Mouse (Mus musculus) kidney, embryonic 14.5 days (tissue): ENCODE results near the gene Srrm4. TPM values are rescaled to one million over a fixed set of nuclear protein-coding genes. Genes with fewer than 3 reads are reported as not detected.
A peak's percentile ranks its signal among the peaks of the same experiment; 100 is the strongest.

ENCODE experiments used
- ATAC-seq: fragments of 200-750 bp; cut with Nextera tagmentation; 2 replicates; pipeline ENCODE4 v1.8.0; 2017; ENCODE audit warnings: moderate number of reproducible peaks, mild to moderate bottlenecking, moderate TSS enrichment, moderate library complexity; ENCODE audit not compliant: low FRiP score, low TSS enrichment
- H3K27ac ChIP-seq: fragments of 300-500 bp; sonication (generic); 2 replicates; pipeline ENCODE4 v1.5.1; 2014; ENCODE audit warnings: low read depth, mild to moderate bottlenecking, low read length, moderate library complexity, mixed read lengths
- H3K27me3 ChIP-seq: fragments of 300-500 bp; sonication (generic); 2 replicates; pipeline ENCODE4 v1.6.1; 2014; ENCODE audit warnings: mild to moderate bottlenecking, low read length; ENCODE audit not compliant: control insufficient read depth, insufficient read depth
- H3K36me3 ChIP-seq: fragments of 300-500 bp; sonication (generic); 2 replicates; pipeline ENCODE4 v1.6.1; 2014; ENCODE audit warnings: low read length, mixed read lengths; ENCODE audit not compliant: control insufficient read depth, insufficient read depth
- H3K4me1 ChIP-seq: fragments of 300-500 bp; sonication (generic); 2 replicates; pipeline ENCODE4 v1.6.1; 2014; ENCODE audit warnings: low read length, mixed read lengths; ENCODE audit not compliant: control insufficient read depth, insufficient read depth
- H3K4me2 ChIP-seq: fragments of 300-500 bp; sonication (generic); replicated peaks from 2 replicates; pipeline ENCODE4 v1.6.1; 2014; ENCODE audit warnings: low read depth, mild to moderate bottlenecking, low read length
- H3K4me3 ChIP-seq: fragments of 300-500 bp; sonication (generic); 2 replicates; pipeline ENCODE4 v1.5.1; 2014; ENCODE audit warnings: mild to moderate bottlenecking, low read length
- H3K9ac ChIP-seq: fragments of 300-500 bp; sonication (generic); 2 replicates; pipeline ENCODE4 v1.6.1; 2014; ENCODE audit warnings: low read depth, mild to moderate bottlenecking, low read length, moderate library complexity
- H3K9me3 ChIP-seq: fragments of 300-500 bp; sonication (generic); 2 replicates; pipeline ENCODE4 v1.6.1; 2016; ENCODE audit warnings: low read length; ENCODE audit not compliant: control insufficient read depth
- WGBS: fragments of 180-500 bp; shearing (Covaris S2); extraction: QIAGEN DNeasy Blood & Tissue Kit; methylation state at CpG from one replicate; pipeline ENCODE4 v1.1.7; 2014; 5-methylcytosine and 5-hydroxymethylcytosine counted together
- polyA plus RNA-seq: library from polyadenylated mRNA; unstranded; fragments of >200 nt; fragmentation: Nextera tagmentation; extraction: Ambion mirVana; gene quantifications from 2 replicates; pipeline ENCODE4 v1.2.1, GENCODE M21; 2014

Srrm4 gene
- polyA plus RNA-seq, 1 experiment from 2014 or later, result 0.32 TPM

GRCm38 (mm10) chr5:116492726-116493125, 98.9 kb downstream of the Srrm4 start:
- no peak overlapping the region for H3K4me2 ChIP-seq
- no peaks in the 10 kb centered on the region for H3K4me1 ChIP-seq
- WGBS, result 80% methylated on average over 3 of the region's 3 CpGs
- no peaks in the 10 kb centered on the region for H3K36me3 ChIP-seq
- no peaks in the 10 kb centered on the region; the same call in 1 of the 2 replicates for H3K27me3 ChIP-seq
- ATAC-seq, result no peak
- H3K27ac ChIP-seq, result no peak overlapping the region
- no peaks in the 10 kb centered on the region for H3K9me3 ChIP-seq
- H3K4me3 ChIP-seq, result no peak overlapping the region
- H3K9ac ChIP-seq, result no peak overlapping the region

- ATAC-seq, result no peak; the same call in 1 of the 2 replicates
- Histone ChIP-seq H3K4me3 (no peak overlapping the region), H3K4me1 (no peaks in the 10 kb centered on the region), H3K36me3 (no peaks in the 10 kb centered on the region), H3K4me2 (no peak overlapping the region), H3K9me3 (no peaks in the 10 kb centered on the region), H3K9ac (no peak overlapping the region), H3K27ac (no peak overlapping the region), H3K27me3 (no peaks in the 10 kb centered on the region; the same call in 1 of the 2 replicates)
- WGBS, result 59% methylated on average over 12 of the region's 12 CpGs
Observed at GRCm38 (mm10) chr5:116491794-116492420, 99.7 kb downstream of the Srrm4 start.

- no peaks in the 10 kb centered on the region; the same call in 1 of the 2 replicates for H3K27me3 ChIP-seq
- 38% methylated on average over 5 of the region's 5 CpGs for WGBS
- no peak for ATAC-seq
Observed at GRCm38 (mm10) chr5:116490826-116491225, 100.8 kb downstream of the Srrm4 start.

GRCm38 (mm10) chr5:116489621-116490020, 102.0 kb downstream of the Srrm4 start:
- no peaks in the 10 kb centered on the region for H3K36me3 ChIP-seq
- ATAC-seq, result 0 out of 2 replicates have a peak, but pooled peaks have one; percentile 14
- no peaks in the 10 kb centered on the region for H3K27me3 ChIP-seq
- no peak overlapping the region for H3K4me3 ChIP-seq
- H3K9ac ChIP-seq, result no peak overlapping the region
- H3K4me2 ChIP-seq, result no peak overlapping the region
- WGBS, result 56% methylated on average over 8 of the region's 8 CpGs
- H3K4me1 ChIP-seq, result peaks cover 13% of the 10 kb centered on the region
- no peaks in the 10 kb centered on the region for H3K9me3 ChIP-seq
- H3K27ac ChIP-seq, result no peak overlapping the region

More at GRCm38 (mm10) chr5:116490826-116491225, 100.8 kb downstream of the Srrm4 start:
- H3K9ac ChIP-seq, result no peak overlapping the region
- H3K4me2 ChIP-seq, result no peak overlapping the region
- no peaks in the 10 kb centered on the region for H3K9me3 ChIP-seq
- no peak overlapping the region for H3K4me3 ChIP-seq
- 0 out of 2 replicates have a peak, but pooled peaks cover 2% of the 10 kb centered on the region for H3K4me1 ChIP-seq
- no peaks in the 10 kb centered on the region for H3K36me3 ChIP-seq
- H3K27ac ChIP-seq, result no peak overlapping the region

- H3K4me2 ChIP-seq, result no peak overlapping the region
- H3K4me3 ChIP-seq, result no peak overlapping the region
- H3K27me3 ChIP-seq, result no peaks in the 10 kb centered on the region
- no peaks in the 10 kb centered on the region for H3K9me3 ChIP-seq
- no peak for ATAC-seq
- H3K9ac ChIP-seq, result no peak overlapping the region
- WGBS, result 65% methylated on average over 4 of the region's 4 CpGs
- H3K27ac ChIP-seq, result no peak overlapping the region
- peaks cover 15% of the 10 kb centered on the region for H3K4me1 ChIP-seq
- no peaks in the 10 kb centered on the region for H3K36me3 ChIP-seq
Observed at GRCm38 (mm10) chr5:116486135-116486534, 105.5 kb downstream of the Srrm4 start.

- peak; percentile 51; the same call in 1 of the 2 replicates for ATAC-seq
- Histone ChIP-seq H3K27ac (no peak overlapping the region), H3K4me3 (no peak overlapping the region), H3K36me3 (no peaks in the 10 kb centered on the region), H3K9me3 (no peaks in the 10 kb centered on the region), H3K27me3 (no peaks in the 10 kb centered on the region), H3K4me2 (no peak overlapping the region), H3K9ac (no peak overlapping the region), H3K4me1 (peaks cover 15% of the 10 kb centered on the region)
- WGBS, result 19% methylated on average over 5 of the region's 5 CpGs
Observed at GRCm38 (mm10) chr5:116485069-116485468, 106.5 kb downstream of the Srrm4 start.

GRCm38 (mm10) chr5:116484236-116484635, 107.4 kb downstream of the Srrm4 start:
- Histone ChIP-seq H3K27me3 (no peaks in the 10 kb centered on the region), H3K27ac (no peak overlapping the region), H3K9me3 (no peaks in the 10 kb centered on the region), H3K4me1 (peaks cover 15% of the 10 kb centered on the region), H3K4me3 (no peak overlapping the region), H3K36me3 (no peaks in the 10 kb centered on the region), H3K9ac (no peak overlapping the region), H3K4me2 (no peak overlapping the region)
- WGBS, result 88% methylated on average over 9 of the region's 9 CpGs
- ATAC-seq, result no peak

- Histone ChIP-seq H3K9ac (no peak overlapping the region), H3K9me3 (no peaks in the 10 kb centered on the region), H3K36me3 (no peaks in the 10 kb centered on the region), H3K4me1 (no peaks in the 10 kb centered on the region), H3K4me3 (no peak overlapping the region), H3K4me2 (no peak overlapping the region), H3K27me3 (no peaks in the 10 kb centered on the region), H3K27ac (no peak overlapping the region)
- no peak for ATAC-seq
- WGBS, result 87% methylated on average over 18 of the region's 18 CpGs
Observed at GRCm38 (mm10) chr5:116478607-116479371, 112.8 kb downstream of the Srrm4 start.

GRCm38 (mm10) chr5:116476006-116476405, 115.6 kb downstream of the Srrm4 start:
- H3K4me2 ChIP-seq, result no peak overlapping the region
- no peak overlapping the region for H3K27ac ChIP-seq
- H3K36me3 ChIP-seq, result no peaks in the 10 kb centered on the region
- ATAC-seq, result no peak
- H3K4me3 ChIP-seq, result no peak overlapping the region
- H3K9ac ChIP-seq, result no peak overlapping the region
- H3K27me3 ChIP-seq, result no peaks in the 10 kb centered on the region
- H3K4me1 ChIP-seq, result no peaks in the 10 kb centered on the region
- no peaks in the 10 kb centered on the region for H3K9me3 ChIP-seq
- WGBS, result 11% methylated on average over 15 of the region's 15 CpGs
